Mouse (Mus musculus) liver, embryonic 16.5 days (tissue): ENCODE results near the gene Phf21b. TPM values are rescaled to one million over a fixed set of nuclear protein-coding genes. Genes with fewer than 3 reads are reported as not detected.

Experiments used
- ATAC-seq: fragments of 200-750 bp; cut with Nextera tagmentation; 2 replicates; pipeline ENCODE4 v1.8.0; 2017; ENCODE audit warnings: low read depth, mild to moderate bottlenecking, moderate number of reproducible peaks, moderate library complexity
- H3K27ac ChIP-seq: fragments of 300-500 bp; sonication (generic); 2 replicates; pipeline ENCODE4 v1.5.1; 2014; ENCODE audit warnings: mild to moderate bottlenecking, low read length
- H3K27me3 ChIP-seq: fragments of 300-500 bp; sonication (generic); 2 replicates; pipeline ENCODE4 v1.6.1; 2014; ENCODE audit warnings: low read depth, low read length, mixed read lengths; ENCODE audit not compliant: control insufficient read depth, insufficient read depth
- H3K36me3 ChIP-seq: fragments of 300-500 bp; sonication (generic); 2 replicates; pipeline ENCODE4 v1.6.1; 2014; ENCODE audit warnings: mild to moderate bottlenecking; ENCODE audit not compliant: control insufficient read depth, insufficient read depth
- H3K4me1 ChIP-seq: fragments of 300-500 bp; sonication (generic); 2 replicates; pipeline ENCODE4 v1.6.1; 2014; ENCODE audit warnings: low read depth, low read length, mixed read lengths; ENCODE audit not compliant: control insufficient read depth
- H3K4me2 ChIP-seq: fragments of 300-500 bp; sonication (generic); 2 replicates; pipeline ENCODE4 v1.6.1; 2014; ENCODE audit warnings: low read depth, low read length, mixed read lengths
- H3K4me3 ChIP-seq: fragments of 300-500 bp; sonication (generic); 2 replicates; pipeline ENCODE4 v1.5.1; 2014; ENCODE audit warnings: low read depth, mild to moderate bottlenecking, low read length
- H3K9ac ChIP-seq: fragments of 300-500 bp; sonication (generic); 2 replicates; pipeline ENCODE4 v1.6.1; 2014; ENCODE audit warnings: low read depth, low read length
- H3K9me3 ChIP-seq: fragments of 300-500 bp; sonication (generic); replicated peaks from 2 replicates; pipeline ENCODE4 v1.6.1; 2016; ENCODE audit warnings: low read length; ENCODE audit not compliant: control insufficient read depth
- WGBS: fragments of 180-500 bp; shearing (Covaris S2); extraction: QIAGEN DNeasy Blood & Tissue Kit; methylation state at CpG from one replicate; pipeline ENCODE4 v1.1.7; 2014; ENCODE audit not compliant: insufficient replicate concordance; 5-methylcytosine and 5-hydroxymethylcytosine counted together
- polyA plus RNA-seq: library from polyadenylated mRNA; unstranded; fragments of >200 nt; fragmentation: Nextera tagmentation; extraction: Ambion mirVana; gene quantifications from 2 replicates; pipeline ENCODE4 v1.2.1, GENCODE M21; 2015

Gene Phf21b
- polyA plus RNA-seq, 1 experiment from 2014 or later = not detected

GRCm38 (mm10) chr15:84812831-84813357 lies 43.0 kb downstream of the Phf21b start:
- no peak for ATAC-seq
- H3K4me3 ChIP-seq = no peak overlapping the region
- no peak overlapping the region for H3K4me2 ChIP-seq
- no peaks in the 10 kb centered on the region for H3K9me3 ChIP-seq
- 66% methylated on average over 11 of the region's 11 CpGs for WGBS
- no peaks in the 10 kb centered on the region for H3K36me3 ChIP-seq
- H3K9ac ChIP-seq = no peak overlapping the region
- no peaks in the 10 kb centered on the region for H3K4me1 ChIP-seq
- no peak overlapping the region for H3K27ac ChIP-seq
- no peaks in the 10 kb centered on the region for H3K27me3 ChIP-seq

GRCm38 (mm10) chr15:84811126-84811525 lies 44.7 kb downstream of the Phf21b start:
- no peaks in the 10 kb centered on the region for H3K27me3 ChIP-seq
- H3K36me3 ChIP-seq = no peaks in the 10 kb centered on the region
- no peak overlapping the region for H3K9ac ChIP-seq
- H3K4me3 ChIP-seq = no peak overlapping the region
- H3K4me2 ChIP-seq = no peak overlapping the region
- 38% methylated on average over 5 of the region's 5 CpGs for WGBS
- no peak for ATAC-seq
- no peaks in the 10 kb centered on the region for H3K9me3 ChIP-seq
- H3K27ac ChIP-seq = no peak overlapping the region
- no peaks in the 10 kb centered on the region for H3K4me1 ChIP-seq

GRCm38 (mm10) chr15:84809275-84809952 lies 46.4 kb downstream of the Phf21b start:
- Histone ChIP-seq H3K9me3 (no peaks in the 10 kb centered on the region), H3K4me3 (no peak overlapping the region), H3K27ac (no peak overlapping the region), H3K27me3 (no peaks in the 10 kb centered on the region), H3K36me3 (no peaks in the 10 kb centered on the region), H3K9ac (no peak overlapping the region), H3K4me2 (no peak overlapping the region), H3K4me1 (no peaks in the 10 kb centered on the region)
- 55% methylated on average over 21 of the region's 21 CpGs for WGBS
- ATAC-seq = no peak

GRCm38 (mm10) chr15:84803685-84804084 lies 52.2 kb downstream of the Phf21b start:
- Histone ChIP-seq H3K9ac (no peak overlapping the region), H3K9me3 (no peaks in the 10 kb centered on the region), H3K4me3 (no peak overlapping the region), H3K36me3 (no peaks in the 10 kb centered on the region), H3K27me3 (no peaks in the 10 kb centered on the region), H3K27ac (no peak overlapping the region), H3K4me1 (no peaks in the 10 kb centered on the region), H3K4me2 (no peak overlapping the region)
- ATAC-seq = no peak
- 40% methylated on average over 3 of the region's 3 CpGs for WGBS

GRCm38 (mm10) chr15:84800132-84800531 lies 55.7 kb downstream of the Phf21b start:
- no peaks in the 10 kb centered on the region for H3K36me3 ChIP-seq
- H3K9ac ChIP-seq = no peak overlapping the region
- H3K27me3 ChIP-seq = no peaks in the 10 kb centered on the region
- no peak overlapping the region for H3K4me3 ChIP-seq
- no peak overlapping the region for H3K4me2 ChIP-seq
- no peak for ATAC-seq
- no peaks in the 10 kb centered on the region for H3K4me1 ChIP-seq
- no peaks in the 10 kb centered on the region for H3K9me3 ChIP-seq
- no peak overlapping the region for H3K27ac ChIP-seq
- WGBS = 69% methylated on average over 5 of the region's 5 CpGs

- no peak overlapping the region for H3K4me2 ChIP-seq
- no peak for ATAC-seq
- no peak overlapping the region for H3K4me3 ChIP-seq
- H3K9me3 ChIP-seq = no peaks in the 10 kb centered on the region
- whole genome bisulfite sequencing = 58% methylated on average over 5 of the region's 5 CpGs
- no peaks in the 10 kb centered on the region for H3K4me1 ChIP-seq
- no peak overlapping the region for H3K27ac ChIP-seq
- H3K36me3 ChIP-seq = no peaks in the 10 kb centered on the region
- no peaks in the 10 kb centered on the region for H3K27me3 ChIP-seq
- no peak overlapping the region for H3K9ac ChIP-seq
Measured at GRCm38 (mm10) chr15:84793649-84794048, 62.2 kb downstream of the Phf21b start.

- Histone ChIP-seq H3K4me3 (no peak overlapping the region), H3K9me3 (no peaks in the 10 kb centered on the region), H3K27ac (no peak overlapping the region), H3K4me2 (no peak overlapping the region), H3K4me1 (no peaks in the 10 kb centered on the region), H3K27me3 (no peaks in the 10 kb centered on the region), H3K9ac (no peak overlapping the region), H3K36me3 (no peaks in the 10 kb centered on the region)
- WGBS = 67% methylated on average over 10 of the region's 10 CpGs
- ATAC-seq = no peak
Measured at GRCm38 (mm10) chr15:84787161-84787560, 68.7 kb downstream of the Phf21b start.

- no peaks in the 10 kb centered on the region for H3K36me3 ChIP-seq
- H3K4me1 ChIP-seq = no peaks in the 10 kb centered on the region
- H3K9me3 ChIP-seq = no peaks in the 10 kb centered on the region
- WGBS = 85% methylated on average over 16 of the region's 16 CpGs
- H3K4me3 ChIP-seq = no peak overlapping the region
- H3K27me3 ChIP-seq = no peaks in the 10 kb centered on the region
- no peak for ATAC-seq
- H3K27ac ChIP-seq = no peak overlapping the region
- no peak overlapping the region for H3K9ac ChIP-seq
- no peak overlapping the region for H3K4me2 ChIP-seq
Measured at GRCm38 (mm10) chr15:84784812-84785211, 71.0 kb downstream of the Phf21b start.

GRCm38 (mm10) chr15:84778587-84778986 lies 77.3 kb downstream of the Phf21b start:
- Histone ChIP-seq H3K4me1 (no peaks in the 10 kb centered on the region), H3K27ac (no peak overlapping the region), H3K36me3 (no peaks in the 10 kb centered on the region), H3K4me3 (no peak overlapping the region), H3K27me3 (no peaks in the 10 kb centered on the region), H3K9me3 (no peaks in the 10 kb centered on the region), H3K9ac (no peak overlapping the region), H3K4me2 (no peak overlapping the region)
- ATAC-seq = no peak
- WGBS = 46% methylated on average over 5 of the region's 5 CpGs
